Mouse (Mus musculus) liver, embryonic 18 days (tissue): ENCODE data around the gene Olfr16. TPM values are rescaled to one million over a fixed set of nuclear protein-coding genes. Genes with fewer than 3 reads are reported as not detected.

Experiments used
- polyA plus RNA-seq: library from polyadenylated mRNA; depleted of rRNA; stranded (reverse); fragments of >200 nt; gene quantifications from 2 replicates; pipeline ENCODE4 v1.2.3, GENCODE M21; 2012; rRNA removed

Olfr16 gene
- 1.2 TPM in 2 replicates for polyA plus RNA-seq

GRCm38 (mm10) chr1:172950160-172950559 lies at the start of gene Olfr16:
Gene Olfr16, plus strand, starts transcription at chr1:172950409.

Other genes with a start within 250 kb of the Olfr16 start
- 1,000 and 1,170 TPM in 2 replicates for gene Apcs, start 55.4 kb upstream of the Olfr16 start, polyA plus RNA-seq
- not detected in 2 replicates for gene Olfr1408, start 187.0 kb downstream of the Olfr16 start, polyA plus RNA-seq
- not detected in 2 replicates for gene Olfr1406, start 240.2 kb downstream of the Olfr16 start, polyA plus RNA-seq
- gene Olfr218, start 247.4 kb downstream of the Olfr16 start, polyA plus RNA-seq: not detected in 2 replicates